Mouse (Mus musculus): ENCODE measurements around the gene Agbl2.

- TF ChIP-seq EP300 (IDR thresholded peaks at IDR 0.05; ENCODE audit: insufficient read depth, low read depth, low read length) (no peak), CTCF (IDR thresholded peaks at IDR 0.05; ENCODE audit: low read depth, low read length) (no peak), POLR2A (IDR thresholded peaks at IDR 0.05; ENCODE audit: insufficient read depth, low read length) (no peak)
Measured at GRCm38 (mm10) chr2:90781323-90781722, 1.2 kb upstream of the Agbl2 start.
